Comparison of ENCODE assay signal across 10 mouse cellular contexts in genomic region chr9:58231746-58232145, GRCm38 (mm10). TPM values are rescaled to one million over a fixed set of nuclear protein-coding genes. Genes with fewer than 3 reads are reported as not detected.
DNase-seq lines count a peak whose midpoint lies in the region; ATAC-seq and TF ChIP-seq lines count a peak whose summit lies in the region.
"Had no signal": no experiment of that assay in that cellular context is flagged by ENCODE, and none has a peak within 500 bp of the region (broad histone marks: within the 10 kb centered on the region; RNA-seq: fewer than 3 reads in every experiment).

No protein-coding gene starts in this region.

- H3K9me3 ChIP-seq in lung, embryonic 14.5 days (ENCODE audit: low read depth, low read length) = no peaks in the 10 kb centered on the region
- H3K9me3 ChIP-seq in intestine, embryonic 15.5 days = no peaks in the 10 kb centered on the region
- no peaks in the 10 kb centered on the region for H3K9me3 ChIP-seq in hindbrain, embryonic 16.5 days (ENCODE audit: control insufficient read depth, low read length)

- peak overlapping the region; percentile 49; the same call in 1 of the 2 replicates for H3K27ac ChIP-seq in lung, embryonic 14.5 days (ENCODE audit: low read depth)
- H3K27ac ChIP-seq in intestine, embryonic 15.5 days = 0 out of 2 replicates have a peak overlapping the region, but pooled peaks have one; percentile 5
- H3K27ac ChIP-seq in hindbrain, embryonic 16.5 days (ENCODE audit: low read depth, low read length) = no peak overlapping the region
- H3K27ac ChIP-seq: liver, embryonic 14.5 days had no signal

- intact Hi-C loops in gastrocnemius, postnatal 14 days (cut with DNase I; ENCODE audit: low total_unique reads) = no loop called here
- intact Hi-C loops in gastrocnemius, postnatal 36 days (cut with DNase I) = no loop called here

- no peaks in the 10 kb centered on the region for H3K27me3 ChIP-seq in lung, embryonic 14.5 days (ENCODE audit: insufficient read depth, low read length)
- no peaks in the 10 kb centered on the region for H3K27me3 ChIP-seq in intestine, embryonic 15.5 days (replicated peaks)
- no peaks in the 10 kb centered on the region for H3K27me3 ChIP-seq in hindbrain, embryonic 16.5 days (replicated peaks; ENCODE audit: control insufficient read depth, insufficient read depth, low read length)

- no peak overlapping the region for H3K9ac ChIP-seq in lung, embryonic 14.5 days
- no peak overlapping the region for H3K9ac ChIP-seq in intestine, embryonic 15.5 days
- no peak overlapping the region for H3K9ac ChIP-seq in hindbrain, embryonic 16.5 days (ENCODE audit: low read depth, low read length)
- H3K9ac ChIP-seq: liver, embryonic 14.5 days had no signal

- WGBS in lung, embryonic 14.5 days = 67% methylated on average over 6 of the region's 6 CpGs
- WGBS in lung, adult 2 months = 56% methylated on average over 6 of the region's 6 CpGs
- WGBS in intestine, embryonic 15.5 days = 69% methylated on average over 6 of the region's 6 CpGs
- WGBS in hindbrain, embryonic 16.5 days = 78% methylated on average over 6 of the region's 6 CpGs

- H3K4me3 ChIP-seq in lung, embryonic 14.5 days (ENCODE audit: low read depth, low read length) = no peak overlapping the region
- no peak overlapping the region for H3K4me3 ChIP-seq in lung, adult 2 months (replicated peaks; ENCODE audit: extremely low read depth, low read depth, low read length)
- no peak overlapping the region for H3K4me3 ChIP-seq in intestine, embryonic 15.5 days (replicated peaks)
- H3K4me3 ChIP-seq in hindbrain, embryonic 16.5 days (ENCODE audit: low read length) = no peak overlapping the region

- TF ChIP-seq POLR2A in lung, adult 2 months (IDR thresholded peaks at IDR 0.05; ENCODE audit: borderline replicate concordance, extremely low read depth, low read depth, low read length) = no peak

- no peak for TF ChIP-seq CTCF in lung, embryonic 14.5 days (IDR thresholded peaks at IDR 0.05; ENCODE audit: low read depth)
- TF ChIP-seq CTCF in lung, adult 2 months (IDR thresholded peaks at IDR 0.05; ENCODE audit: insufficient read depth, low read length) = no peak

- no peak for ATAC-seq in lung, embryonic 14.5 days (ENCODE audit: insufficient read depth)
- ATAC-seq in intestine, embryonic 15.5 days = no peak
- peak; percentile 62 for ATAC-seq in megakaryocyte progenitor cell, adult 5-6 weeks (replicated peaks; ENCODE audit: poor library complexity)
- ATAC-seq in hindbrain, embryonic 16.5 days = no peak

- peaks cover 70% of the 10 kb centered on the region for H3K36me3 ChIP-seq in lung, embryonic 14.5 days (ENCODE audit: insufficient read depth)
- peaks cover 43% of the 10 kb centered on the region for H3K36me3 ChIP-seq in intestine, embryonic 15.5 days
- 0 out of 2 replicates have a peak, but pooled peaks cover 2% of the 10 kb centered on the region for H3K36me3 ChIP-seq in hindbrain, embryonic 16.5 days (ENCODE audit: control insufficient read depth, insufficient read depth, low read length)

- no peak overlapping the region for H3K4me2 ChIP-seq in lung, embryonic 14.5 days
- no peak overlapping the region for H3K4me2 ChIP-seq in intestine, embryonic 15.5 days (replicated peaks)
- H3K4me2 ChIP-seq in hindbrain, embryonic 16.5 days (ENCODE audit: low read length) = no peak overlapping the region

- DNase-seq in gastrocnemius, postnatal 14 days = peak; percentile 2
- no peak for DNase-seq in gastrocnemius, postnatal 36 days
- DNase-seq in lung, embryonic 14.5 days = no peak
- DNase-seq in lung, adult 2 months = no peak
- DNase-seq in adrenal gland, postnatal 4 days (ENCODE audit: low spot score in 2 of 2) = no peak
- DNase-seq: cerebellum, adult 11 months had no signal

- H3K4me1 ChIP-seq in lung, embryonic 14.5 days (ENCODE audit: insufficient read depth) = no peaks in the 10 kb centered on the region
- H3K4me1 ChIP-seq in lung, adult 2 months (ENCODE audit: control insufficient read depth, insufficient read depth, low read length) = peaks cover 10% of the 10 kb centered on the region
- H3K4me1 ChIP-seq in intestine, embryonic 15.5 days (replicated peaks) = no peaks in the 10 kb centered on the region
- no peaks in the 10 kb centered on the region for H3K4me1 ChIP-seq in hindbrain, embryonic 16.5 days (ENCODE audit: control insufficient read depth, insufficient read depth, low read depth, low read length)

RNA-seq across cellular contexts. Expression of gene Pml, which starts 17.8 kb away (rescaled TPM):
- total RNA-seq in gastrocnemius, postnatal 14 days (2021) = 1 to 10 TPM; 5.2 to 7.5 TPM
- total RNA-seq in gastrocnemius, postnatal 36 days (2021) = 1 to 10 TPM; 4.0 to 4.3 TPM
- 21.4 and 23.2 TPM in 2 replicates for polyA plus RNA-seq in lung, embryonic 14.5 days (2014; fragmentation: Nextera tagmentation; extraction: Ambion mirVana)
- polyA plus RNA-seq in lung, adult 2 months (2012; rRNA removed) = 24.0 and 29.6 TPM in 2 replicates
- 13.2 and 15.6 TPM in 2 replicates for polyA plus RNA-seq in intestine, embryonic 15.5 days (2015; fragmentation: Nextera tagmentation; extraction: Ambion mirVana)
- 32.6 and 41.2 TPM in 2 replicates for total RNA-seq in megakaryocyte progenitor cell, adult 5-6 weeks (2015)
- total RNA-seq in megakaryocyte progenitor cell, adult 5-6 weeks (2017) = 13.2 and 14.5 TPM in 2 replicates
- polyA plus RNA-seq in hindbrain, embryonic 16.5 days (2015; fragmentation: Nextera tagmentation; extraction: Ambion mirVana) = 3.9 and 6.0 TPM in 2 replicates
- total RNA-seq in adrenal gland, postnatal 4 days (2021) = 10 to 100 TPM; 31.6 to 32.1 TPM

RNA-seq across cellular contexts. Expression of gene Stoml1, which starts 21.2 kb away (rescaled TPM):
- 1 to 10 TPM; 7.0 to 8.7 TPM for total RNA-seq in gastrocnemius, postnatal 14 days (2021)
- total RNA-seq in gastrocnemius, postnatal 36 days (2021) = 1 to 10 TPM; 5.5 to 7.5 TPM
- 23.2 and 27.1 TPM in 2 replicates for polyA plus RNA-seq in lung, embryonic 14.5 days (2014; fragmentation: Nextera tagmentation; extraction: Ambion mirVana)
- polyA plus RNA-seq in lung, adult 2 months (2012; rRNA removed) = 38.8 and 52.2 TPM in 2 replicates
- polyA plus RNA-seq in intestine, embryonic 15.5 days (2015; fragmentation: Nextera tagmentation; extraction: Ambion mirVana) = 21.3 and 21.4 TPM in 2 replicates
- 1.9 and 6.7 TPM in 2 replicates for total RNA-seq in megakaryocyte progenitor cell, adult 5-6 weeks (2015)
- 7.3 and 7.9 TPM in 2 replicates for total RNA-seq in megakaryocyte progenitor cell, adult 5-6 weeks (2017)
- 141 and 142 TPM in 2 replicates for polyA plus RNA-seq in hindbrain, embryonic 16.5 days (2015; fragmentation: Nextera tagmentation; extraction: Ambion mirVana)
- total RNA-seq in adrenal gland, postnatal 4 days (2021) = 10 to 100 TPM; 29.9 to 30.8 TPM

RNA-seq across cellular contexts. Expression of gene Islr2, which starts 27.6 kb away (rescaled TPM):
- 1 to 10 TPM; 3.1 to 5.8 TPM for total RNA-seq in gastrocnemius, postnatal 14 days (2021)
- total RNA-seq in gastrocnemius, postnatal 36 days (2021) = 1 to 10 TPM; 2.6 to 4.7 TPM
- polyA plus RNA-seq in lung, embryonic 14.5 days (2014; fragmentation: Nextera tagmentation; extraction: Ambion mirVana) = not detected in 2 replicates
- 0.11 and 0.90 TPM in 2 replicates for polyA plus RNA-seq in lung, adult 2 months (2012; rRNA removed)
- 1.3 and 1.4 TPM in 2 replicates for polyA plus RNA-seq in intestine, embryonic 15.5 days (2015; fragmentation: Nextera tagmentation; extraction: Ambion mirVana)
- total RNA-seq in megakaryocyte progenitor cell, adult 5-6 weeks (2015) = not detected in 2 replicates
- not detected in 2 replicates for total RNA-seq in megakaryocyte progenitor cell, adult 5-6 weeks (2017)
- polyA plus RNA-seq in hindbrain, embryonic 16.5 days (2015; fragmentation: Nextera tagmentation; extraction: Ambion mirVana) = 13.8 and 21.5 TPM in 2 replicates
- 10 to 100 TPM in 1 of 2 experiments, 1 to 10 TPM in 1; 8.2 to 10.3 TPM for total RNA-seq in adrenal gland, postnatal 4 days (2021)

RNA-seq across cellular contexts. Expression of gene Islr, which starts 27.6 kb away (rescaled TPM):
- total RNA-seq in gastrocnemius, postnatal 14 days (2021) = 10 to 100 TPM; 58.1 to 77.5 TPM
- 10 to 100 TPM; 20.5 to 24.0 TPM for total RNA-seq in gastrocnemius, postnatal 36 days (2021)
- polyA plus RNA-seq in lung, embryonic 14.5 days (2014; fragmentation: Nextera tagmentation; extraction: Ambion mirVana) = 56.9 and 60.2 TPM in 2 replicates
- 62.6 and 74.0 TPM in 2 replicates for polyA plus RNA-seq in lung, adult 2 months (2012; rRNA removed)
- 83.4 and 84.8 TPM in 2 replicates for polyA plus RNA-seq in intestine, embryonic 15.5 days (2015; fragmentation: Nextera tagmentation; extraction: Ambion mirVana)
- total RNA-seq in megakaryocyte progenitor cell, adult 5-6 weeks (2015) = 0.07 TPM in 1 of 2 replicates, not detected in the other
- 0.81 TPM in 1 of 2 replicates, not detected in the other for total RNA-seq in megakaryocyte progenitor cell, adult 5-6 weeks (2017)
- polyA plus RNA-seq in hindbrain, embryonic 16.5 days (2015; fragmentation: Nextera tagmentation; extraction: Ambion mirVana) = 40.4 and 50.5 TPM in 2 replicates
- total RNA-seq in adrenal gland, postnatal 4 days (2021) = 10 to 100 TPM; 64.5 to 66.7 TPM
